Mouse (Mus musculus) CD4-positive, CD25-positive, alpha-beta regulatory T cell, adult 2 months (primary cell): ENCODE results near the gene Epb41.

Experiments used
- DNase-seq: peaks from one replicate; pipeline ENCODE4 v3.0.0-alpha.2; 2012; ENCODE audit warnings: low read depth, low spot score

Epb41 gene

DNA sequence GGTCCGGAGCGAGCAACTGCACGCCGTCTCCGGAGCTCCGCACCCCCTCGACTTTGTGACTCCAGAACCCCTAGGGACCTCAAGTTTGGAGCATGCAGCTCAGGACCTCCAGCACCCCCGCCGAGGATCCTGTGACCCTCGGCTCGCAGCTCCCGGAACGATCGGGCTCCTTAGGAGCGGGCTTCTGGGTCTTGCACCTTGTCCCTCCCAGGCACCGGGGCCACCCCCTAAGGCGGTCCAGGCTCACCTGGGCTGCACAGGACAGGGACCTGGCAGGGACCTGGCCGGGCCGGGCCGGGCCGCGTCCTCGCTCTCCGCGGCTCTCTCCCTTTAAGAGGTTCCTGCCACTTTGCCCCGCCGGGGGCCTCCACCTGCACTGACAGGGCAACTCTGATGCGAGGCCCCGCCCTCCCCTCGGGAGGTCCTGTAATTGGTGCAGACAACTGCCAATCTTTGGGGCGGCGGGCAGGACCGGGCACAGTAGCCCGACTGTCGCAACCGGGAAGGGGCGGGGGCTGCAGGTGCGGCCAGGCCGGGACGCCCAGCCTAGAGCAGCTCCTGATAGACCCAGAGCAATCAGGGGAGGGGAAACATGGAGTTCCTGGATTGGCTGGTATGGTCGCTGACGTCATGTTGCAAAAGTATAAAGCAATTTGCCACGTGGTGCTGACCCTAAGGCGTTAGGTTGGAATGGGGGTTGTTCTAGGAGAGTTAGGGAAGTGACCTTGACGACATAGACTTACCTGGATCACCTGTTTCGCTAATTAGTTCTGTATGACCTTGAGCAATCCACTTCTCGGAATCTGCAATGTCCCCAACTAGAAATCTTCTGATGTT is at the start of gene Epb41:
TSS of gene Epb41 (minus strand) at position 389 of the 837 bp plus-strand sequence.
- DNase-seq: peak; percentile 98

DNA sequence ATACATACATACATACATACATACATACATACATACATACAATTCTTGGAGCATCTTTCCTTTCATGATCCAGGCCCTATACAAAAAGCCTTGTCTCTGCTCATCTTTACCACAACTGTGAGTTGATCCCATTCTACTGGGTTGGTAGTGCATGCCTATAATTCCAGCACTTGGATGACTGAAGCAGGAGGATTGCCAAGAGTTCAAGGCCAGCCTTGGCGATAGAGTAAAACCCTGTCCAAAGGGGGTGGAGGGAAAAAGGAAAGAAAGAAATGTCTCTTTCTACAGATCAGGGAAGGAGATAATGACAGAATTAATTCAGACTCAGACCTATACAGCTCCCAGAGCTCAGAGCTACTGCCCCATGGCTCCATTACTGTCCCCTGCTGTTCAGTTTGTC is 48.0 kb upstream of the Epb41 start:
- no peak for DNase-seq

DNA sequence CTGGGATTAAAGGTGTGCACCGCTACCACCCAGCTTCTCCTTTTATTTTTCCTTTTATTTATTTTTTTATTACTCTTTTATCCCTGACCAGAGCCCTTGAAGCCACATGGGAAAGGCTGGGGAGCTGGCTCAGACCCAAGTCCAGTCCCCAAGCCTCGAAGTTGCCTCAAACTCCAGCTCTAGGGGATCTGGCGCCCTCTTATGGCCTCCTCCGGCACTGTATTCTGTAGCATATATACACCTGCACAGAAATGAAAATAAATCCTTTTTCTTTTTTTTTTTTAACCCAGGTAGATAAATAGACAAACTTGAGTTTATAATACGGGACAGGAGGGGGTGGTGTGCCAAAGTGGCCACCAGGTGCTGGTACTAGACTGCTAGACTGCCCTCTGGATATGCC is 46.6 kb upstream of the Epb41 start:
- peak; percentile 13 for DNase-seq

DNA sequence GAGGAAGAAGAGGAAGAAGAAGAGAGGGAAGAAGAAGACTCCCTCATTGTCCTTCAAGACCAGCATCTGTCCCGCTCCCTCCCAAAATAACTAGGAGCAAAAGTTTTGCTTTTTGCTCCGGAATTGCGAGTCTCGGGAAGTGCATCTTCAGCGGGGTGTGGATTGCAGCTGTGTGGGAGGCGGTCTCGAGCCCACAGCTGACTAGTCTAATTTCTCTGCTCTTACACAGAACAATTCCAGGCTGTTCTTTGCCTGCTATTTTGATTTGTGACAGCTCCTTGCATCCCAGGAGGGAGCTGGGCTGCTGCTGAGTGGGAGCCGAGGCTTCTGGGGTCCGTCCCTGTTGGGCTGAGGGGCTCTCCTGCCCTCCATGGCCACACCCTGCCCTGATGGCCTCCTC is 44.4 kb upstream of the Epb41 start:
- no peak for DNase-seq

DNA sequence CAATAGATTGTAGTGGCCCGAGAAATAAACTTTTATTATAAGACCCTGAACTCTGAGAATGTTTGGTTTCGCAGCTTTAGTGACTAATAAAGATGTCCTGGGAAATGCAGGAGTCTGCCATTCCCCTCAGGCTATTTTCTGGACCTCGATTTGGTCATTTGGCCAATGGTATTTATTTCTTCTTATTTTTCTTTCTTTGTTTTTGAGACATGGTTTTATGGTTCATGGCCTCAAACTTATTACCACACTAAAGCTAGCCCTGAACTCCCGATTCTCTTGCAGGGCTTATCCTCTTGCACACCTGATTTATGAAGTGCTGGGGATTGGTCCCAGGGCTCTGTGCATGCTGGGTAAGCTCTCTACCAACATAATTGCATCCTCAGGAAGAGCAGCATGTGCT is 41.2 kb upstream of the Epb41 start:
- no peak for DNase-seq

DNA sequence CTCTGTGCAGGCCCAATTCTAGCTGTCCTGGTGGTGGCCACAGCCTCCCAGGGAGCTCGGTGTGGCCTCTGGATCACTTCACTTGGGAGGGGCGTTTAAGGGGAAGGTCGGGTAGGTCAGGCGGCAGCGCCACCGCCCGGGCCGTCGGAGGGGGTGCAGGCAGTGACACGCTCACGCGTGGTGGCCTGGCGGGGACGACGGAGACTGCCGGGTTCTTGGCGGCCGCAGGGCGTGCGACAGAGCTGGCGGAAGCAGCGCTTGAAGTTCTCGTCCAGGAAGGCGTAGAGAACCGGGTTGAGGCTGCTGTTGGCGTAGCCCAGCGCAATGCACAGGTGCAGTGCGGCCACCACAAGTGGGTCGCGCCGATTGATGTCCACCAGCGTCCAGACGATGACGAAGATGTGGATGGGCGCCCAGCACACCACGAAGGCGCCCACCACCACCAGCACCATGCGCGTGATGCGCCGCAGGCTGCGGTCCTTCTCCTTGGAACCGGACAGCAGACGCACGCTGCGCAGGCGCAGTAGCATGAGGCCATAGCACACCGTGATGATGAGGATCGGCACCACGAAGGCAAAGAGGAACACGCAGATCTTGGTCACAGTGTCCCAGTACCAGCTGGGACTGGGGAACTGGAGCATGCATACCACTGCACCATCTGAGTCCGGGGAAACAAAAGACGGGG is 38.4 kb upstream of the Epb41 start:
- peak; percentile 38 for DNase-seq

DNA sequence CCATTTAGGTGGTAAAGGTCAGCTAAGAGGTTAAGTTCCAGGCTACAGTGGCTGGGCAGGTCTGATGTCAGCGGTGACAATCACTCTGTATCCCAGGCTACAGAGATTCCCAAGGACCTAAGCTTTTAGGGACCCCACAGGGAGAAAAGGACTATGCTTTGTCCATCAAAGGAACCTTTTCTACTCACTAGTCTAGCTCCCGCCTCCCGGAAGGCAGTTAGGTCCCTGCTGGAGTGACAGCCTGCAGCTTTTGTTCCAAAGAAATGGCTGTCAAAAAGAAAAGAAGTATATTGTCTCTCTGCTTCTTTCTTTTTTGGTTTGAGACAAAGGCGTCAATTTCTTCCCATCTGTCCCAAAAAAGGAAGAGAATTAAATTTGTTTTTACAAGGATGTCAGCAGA is 36.1 kb upstream of the Epb41 start:
- DNase-seq: no peak

DNA sequence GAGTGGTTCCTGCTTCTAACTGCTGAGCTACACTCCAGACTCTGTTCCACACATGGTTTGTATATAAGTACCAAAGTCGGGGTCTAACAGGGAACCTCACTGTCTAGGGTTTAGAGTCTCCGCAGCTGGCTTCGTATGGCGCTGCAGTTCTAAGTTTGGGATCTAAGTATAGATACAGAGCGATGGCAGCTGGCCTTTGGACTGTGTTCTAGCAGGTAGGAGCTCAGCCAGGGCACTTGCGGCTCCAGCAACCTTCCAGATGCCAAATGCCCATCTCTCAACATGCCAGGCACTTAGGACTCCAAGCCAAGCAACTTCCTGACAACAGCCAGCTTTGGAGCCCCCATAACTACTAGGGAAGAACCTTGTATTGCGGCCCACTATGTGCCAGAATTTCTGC is 33.1 kb upstream of the Epb41 start:
- DNase-seq: no peak

DNA sequence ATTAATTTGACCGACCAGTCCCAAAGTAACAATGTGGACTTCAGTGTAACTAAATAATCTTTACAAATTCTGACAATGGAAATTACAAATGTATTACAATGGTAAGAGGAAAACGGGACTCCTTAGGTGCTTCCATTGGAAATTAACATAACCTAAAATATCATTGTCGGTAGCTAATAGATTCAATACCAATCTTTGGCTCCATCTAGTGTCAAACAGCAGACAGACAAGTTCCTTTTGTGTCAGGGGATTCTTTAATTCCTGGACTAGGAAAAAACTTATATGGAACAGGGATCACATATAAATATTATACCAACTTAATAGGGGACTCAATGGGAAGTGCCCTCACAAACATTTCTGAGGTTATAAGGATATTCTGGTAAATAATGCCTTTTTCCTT is 26.0 kb upstream of the Epb41 start:
- peak; percentile 23 for DNase-seq

DNA sequence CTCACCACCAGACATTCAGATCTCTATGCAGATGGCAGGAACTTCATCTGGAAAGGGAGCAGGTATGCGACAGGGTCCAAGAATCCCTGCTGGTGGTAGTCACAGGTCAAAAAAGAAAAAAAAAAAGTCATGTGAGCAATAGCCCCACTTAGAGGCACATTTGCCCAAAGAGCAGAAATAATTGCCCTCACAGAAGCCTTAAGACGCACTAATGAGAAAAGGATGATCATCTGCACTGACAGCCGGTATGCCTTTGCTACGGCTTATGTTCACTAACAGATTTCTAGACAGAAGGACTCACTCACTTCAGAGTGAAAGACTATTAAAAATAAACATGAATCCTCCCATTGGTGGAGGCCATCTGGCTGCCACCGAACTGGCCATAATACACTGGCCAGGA is 24.4 kb upstream of the Epb41 start:
- DNase-seq: no peak

DNA sequence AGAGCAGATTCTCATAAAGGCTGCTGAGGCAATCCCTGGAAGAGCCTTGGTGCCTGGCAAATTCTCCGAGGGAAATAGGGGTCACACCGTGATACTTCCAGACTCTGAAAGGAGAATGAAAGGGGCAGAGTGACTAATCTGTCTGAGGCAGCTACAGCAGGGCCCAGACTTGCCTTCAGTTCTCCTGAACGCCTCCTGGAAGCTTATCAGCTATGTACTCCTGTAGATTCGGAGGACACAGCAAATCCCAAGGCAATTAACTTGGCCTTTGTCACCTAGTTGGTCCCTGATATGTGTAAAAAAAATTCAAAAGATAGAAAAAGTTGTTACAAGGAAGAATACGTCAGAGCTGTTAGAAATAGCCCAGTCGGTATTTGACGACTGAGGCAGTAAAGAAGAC is 19.9 kb upstream of the Epb41 start:
- DNase-seq: no peak

DNA sequence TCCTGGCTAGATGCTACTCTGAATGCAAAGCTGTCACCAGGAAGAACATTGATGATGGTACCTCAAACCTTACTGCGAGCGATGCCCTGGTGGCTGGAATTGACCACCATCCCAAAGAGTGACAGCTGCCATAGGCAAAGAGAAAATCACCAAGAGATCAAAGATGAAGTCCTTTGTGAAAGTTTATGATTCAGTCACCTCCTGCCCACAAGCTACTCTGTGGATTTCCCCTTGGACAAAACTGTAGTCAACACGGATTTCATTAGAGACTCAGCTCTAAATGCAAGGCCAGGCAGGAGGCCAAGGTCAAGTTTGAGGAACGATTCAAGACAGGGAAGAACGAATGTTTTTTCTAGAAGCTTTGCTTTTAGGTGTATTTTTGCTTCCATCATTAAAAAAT is 18.8 kb upstream of the Epb41 start:
- DNase-seq: no peak

DNA sequence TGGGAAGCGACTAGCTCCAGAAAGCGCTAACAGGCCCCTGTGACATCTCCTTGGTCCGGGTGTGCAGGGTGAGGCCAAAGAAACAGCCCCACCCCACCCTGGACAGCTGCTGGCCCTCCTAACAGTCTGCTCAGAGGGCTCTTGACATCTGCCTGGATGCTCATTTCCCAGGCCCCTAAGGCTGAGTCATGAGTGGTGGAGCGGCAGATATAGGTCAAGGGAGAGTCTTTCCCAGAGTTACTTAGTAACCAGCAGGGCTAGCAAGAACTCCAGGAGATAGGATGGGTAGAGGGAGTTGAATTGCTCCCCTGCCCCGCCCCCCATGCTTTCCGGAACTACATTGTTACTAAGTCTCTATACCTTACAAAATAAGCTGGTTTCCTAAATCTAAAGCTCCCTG is 18.0 kb upstream of the Epb41 start:
- no peak for DNase-seq

DNA sequence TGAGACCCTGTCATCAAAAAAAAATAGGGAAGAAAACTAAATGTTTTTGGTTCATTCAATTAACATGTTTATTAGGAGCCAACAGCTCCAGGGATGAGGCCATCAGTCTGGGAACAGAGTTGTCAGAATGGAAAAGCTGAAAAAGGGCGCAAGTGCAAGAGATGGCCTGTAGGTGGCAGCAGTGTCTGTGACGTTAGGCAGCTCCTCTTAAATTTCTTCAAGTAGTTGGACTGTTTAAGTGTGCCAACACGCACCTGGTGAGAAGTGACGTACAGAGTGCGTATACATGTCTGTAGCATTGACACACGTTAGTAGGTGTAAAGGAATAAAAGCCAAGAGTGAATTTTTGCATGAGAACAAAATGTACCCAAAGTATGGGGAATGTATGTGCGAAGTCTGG is 13.8 kb upstream of the Epb41 start:
- peak; percentile 84 for DNase-seq

DNA sequence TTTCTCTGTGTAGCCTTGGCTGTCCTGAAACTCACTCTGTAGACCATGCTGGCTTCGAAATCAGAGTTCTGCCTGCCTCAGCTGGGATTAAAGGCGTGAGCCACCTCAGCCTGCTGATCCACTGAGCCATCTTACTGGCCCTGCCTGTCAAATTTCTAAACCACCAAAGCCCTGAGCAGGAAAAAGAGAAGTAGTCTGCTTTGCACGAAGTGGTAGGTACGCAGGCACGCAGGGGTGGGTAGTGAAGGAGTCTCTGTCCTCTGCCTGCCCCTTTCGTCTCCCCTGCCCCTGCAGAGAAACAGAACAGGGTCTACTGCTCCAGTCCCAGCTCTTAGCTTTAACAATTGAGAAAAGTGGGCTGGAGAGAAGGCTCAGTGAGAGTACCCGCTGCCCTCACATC is 10.0 kb upstream of the Epb41 start:
- no peak for DNase-seq

DNA sequence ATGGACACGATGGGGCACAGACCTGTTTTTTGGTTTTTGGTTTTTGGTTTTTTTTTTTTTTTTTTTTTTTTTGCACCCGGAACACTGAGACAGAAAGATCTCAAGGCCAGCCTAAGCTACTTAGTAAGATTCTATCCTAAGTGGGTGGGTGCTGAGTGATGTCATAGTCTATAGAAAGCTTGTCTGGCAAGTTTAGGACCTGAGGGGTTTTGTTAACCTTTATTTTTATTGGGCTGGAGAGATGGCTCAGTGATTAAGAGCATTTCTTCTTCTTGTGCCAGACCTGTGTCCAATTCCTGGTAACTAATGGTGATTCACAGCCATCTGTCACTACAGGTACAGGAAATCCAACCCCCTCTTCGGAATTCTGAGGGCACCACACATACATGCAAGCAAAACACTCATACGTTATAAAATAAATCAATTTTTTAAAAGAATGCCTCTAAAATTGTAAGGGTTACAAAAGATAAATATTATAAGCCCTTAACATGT is 5.4 kb upstream of the Epb41 start:
- DNase-seq: no peak

DNA sequence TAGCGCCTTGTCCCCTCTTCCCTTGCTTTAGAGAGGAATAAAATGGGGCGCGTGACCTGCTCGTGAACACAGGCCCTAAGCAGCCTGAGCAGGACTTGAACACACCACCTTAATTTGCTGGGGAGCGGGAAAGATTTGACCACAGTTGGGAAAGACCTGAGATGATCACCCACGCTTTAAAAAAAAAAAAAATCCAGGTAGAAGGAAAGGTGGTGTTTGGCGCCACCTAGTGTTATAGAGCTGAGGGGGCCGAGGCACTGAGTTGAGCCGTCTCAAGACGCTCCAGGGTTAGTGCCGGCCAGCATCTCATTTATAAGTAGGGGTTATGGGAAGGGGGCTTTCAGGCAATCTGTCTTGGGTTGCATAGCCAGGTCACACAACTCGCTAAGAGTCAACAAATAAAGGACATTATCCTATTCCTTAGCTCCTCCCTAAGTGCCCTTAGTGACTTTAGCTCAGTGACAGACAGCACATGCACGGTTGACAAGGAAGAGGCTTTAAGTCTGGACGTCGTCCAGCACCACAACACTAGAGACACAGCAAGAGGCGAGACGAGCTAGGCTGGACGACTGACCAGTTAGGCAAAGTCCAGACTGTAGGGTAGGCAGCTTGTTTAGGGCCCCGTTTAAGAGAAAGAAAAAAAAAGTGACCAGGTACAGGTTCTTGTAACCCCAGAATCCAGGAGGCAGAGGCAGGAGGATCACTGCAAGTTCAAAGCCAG is 4.6 kb upstream of the Epb41 start:
- peak; percentile 84 for DNase-seq

DNA sequence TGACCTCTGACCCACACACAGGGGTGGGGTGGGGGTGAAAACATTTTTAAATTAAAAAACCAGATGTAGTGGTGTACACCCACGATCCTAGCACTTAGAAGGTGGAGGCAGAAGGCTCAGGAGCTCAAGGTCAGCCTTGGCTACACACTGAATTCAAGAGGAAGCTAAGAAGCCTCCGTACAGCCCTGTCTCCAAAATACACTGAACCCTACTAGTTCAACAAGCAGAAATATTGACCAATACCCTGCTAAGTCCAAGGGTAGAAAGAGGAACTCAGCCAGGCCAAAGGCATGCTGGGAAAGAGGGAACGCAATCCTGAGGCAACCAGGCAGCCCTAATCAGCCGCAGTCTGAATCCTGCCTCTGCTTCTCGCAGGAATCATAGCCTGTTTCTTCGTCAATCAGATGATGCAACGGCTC is 3.2 kb upstream of the Epb41 start:
- no peak for DNase-seq

DNA sequence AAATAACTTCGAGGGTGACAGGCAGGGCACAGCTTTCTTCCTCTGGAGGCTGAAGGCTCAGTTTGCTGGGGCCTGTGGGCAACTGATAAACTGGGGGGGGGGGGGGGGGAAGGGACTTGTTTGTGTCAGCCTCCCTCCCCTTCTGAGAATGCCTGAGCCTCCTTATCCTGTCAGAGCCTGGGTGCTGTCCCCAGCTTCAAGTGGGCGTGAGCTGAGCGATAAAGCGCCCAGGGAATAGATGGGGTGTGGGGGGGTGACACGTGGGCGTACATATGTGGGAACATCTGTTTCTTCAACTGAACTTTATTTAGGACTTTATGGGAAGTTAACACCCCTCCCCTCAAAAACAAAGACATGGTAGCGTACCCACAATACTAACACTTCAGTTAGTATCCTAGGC is 2.3 kb upstream of the Epb41 start:
- peak; percentile 44 for DNase-seq

DNA sequence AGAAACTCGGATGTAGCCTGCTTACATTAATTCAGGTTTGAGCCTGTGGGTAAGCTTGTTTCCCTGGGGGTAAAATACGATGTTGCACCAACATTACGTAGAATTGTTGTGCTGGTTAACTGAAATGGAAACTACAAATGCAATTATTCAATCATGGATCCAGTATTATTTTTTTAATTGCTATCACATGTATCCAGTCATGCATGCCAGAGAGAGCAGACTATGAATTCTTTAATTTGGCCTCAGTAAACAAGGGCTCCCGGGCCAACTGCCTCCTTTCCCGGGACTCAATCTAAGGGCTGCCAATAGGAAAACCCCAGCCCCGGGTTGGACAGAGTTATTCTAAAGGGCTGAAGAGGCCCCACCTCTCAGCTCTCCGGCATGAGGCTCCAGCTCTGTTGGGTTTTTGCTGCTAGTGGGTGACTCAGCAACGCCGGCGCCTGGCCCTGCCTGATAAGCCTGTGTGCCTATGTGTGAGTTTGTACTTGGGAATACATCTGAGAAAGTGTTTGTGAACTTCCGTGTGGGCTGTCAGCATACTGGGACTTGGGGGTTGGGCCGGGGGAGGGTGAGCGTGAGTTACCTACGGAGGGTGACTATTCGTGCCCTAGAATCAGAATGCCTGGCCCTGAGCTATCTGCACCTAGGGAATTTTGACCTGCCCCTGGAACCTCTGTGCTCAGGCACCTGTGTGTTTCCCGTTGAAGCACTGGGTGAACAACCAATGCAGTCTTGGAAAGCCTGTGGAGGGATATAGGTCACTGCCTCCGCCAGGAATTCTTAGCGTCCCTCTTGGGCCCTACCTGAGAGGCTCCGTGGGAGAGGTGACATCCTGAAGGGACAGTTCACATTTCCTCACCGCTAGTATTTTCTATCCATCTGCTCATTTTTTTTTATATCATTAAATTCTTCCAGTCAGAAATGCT is 1.6 kb upstream of the Epb41 start:
- peak; percentile 35 for DNase-seq

DNA sequence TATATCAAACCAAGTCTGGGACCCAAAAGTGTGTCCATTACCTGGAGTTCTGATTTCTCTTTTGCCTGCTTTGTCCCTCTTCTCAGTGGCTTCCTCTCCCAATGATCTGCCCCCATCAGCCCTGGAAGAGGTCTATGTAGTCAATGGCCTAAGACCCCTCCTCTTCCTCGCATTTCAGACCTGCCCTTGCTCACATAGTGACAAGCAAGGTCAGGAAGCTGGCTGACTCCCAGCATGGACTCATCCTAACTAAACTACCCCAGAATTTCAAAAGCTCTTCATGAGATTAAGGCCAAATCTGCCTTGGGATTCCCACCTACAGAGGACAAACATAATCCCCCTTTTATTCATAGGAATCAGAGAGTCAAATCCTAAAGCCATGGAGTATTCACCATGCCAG is 675 bp upstream of the Epb41 start:
- DNase-seq: no peak
